Mouse (Mus musculus): Measurements from ENCODE around the gene Aars.

DNA sequence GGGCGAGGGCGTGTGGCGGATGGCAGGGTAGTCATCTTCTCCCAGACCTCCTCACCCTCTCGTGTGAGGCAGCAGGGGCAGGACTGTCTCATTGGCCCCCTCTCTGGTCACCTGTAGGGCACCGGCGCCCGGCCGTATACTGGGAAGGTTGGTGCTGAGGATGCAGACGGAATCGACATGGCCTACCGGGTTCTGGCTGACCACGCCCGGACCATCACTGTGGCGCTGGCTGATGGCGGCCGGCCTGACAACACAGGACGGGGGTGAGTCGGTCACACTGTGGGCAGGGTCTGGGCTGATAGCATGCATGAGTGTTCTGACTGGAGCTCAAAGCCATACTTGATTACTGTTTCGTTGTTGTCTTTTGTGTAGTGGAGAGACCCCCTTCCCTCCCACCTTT, 9.6 kb downstream of the Aars start:
- TF ChIP-seq CTCF (IDR thresholded peaks at IDR 0.05; ENCODE audit: extremely low read depth, insufficient read length, insufficient replicate concordance, low read depth, low read length) (no peak), POLR2A (IDR thresholded peaks at IDR 0.05; ENCODE audit: low read depth, low read length) (no peak)
